Mouse (Mus musculus): Measurements from ENCODE around the gene P2rx4.

P2rx4 gene

DNA sequence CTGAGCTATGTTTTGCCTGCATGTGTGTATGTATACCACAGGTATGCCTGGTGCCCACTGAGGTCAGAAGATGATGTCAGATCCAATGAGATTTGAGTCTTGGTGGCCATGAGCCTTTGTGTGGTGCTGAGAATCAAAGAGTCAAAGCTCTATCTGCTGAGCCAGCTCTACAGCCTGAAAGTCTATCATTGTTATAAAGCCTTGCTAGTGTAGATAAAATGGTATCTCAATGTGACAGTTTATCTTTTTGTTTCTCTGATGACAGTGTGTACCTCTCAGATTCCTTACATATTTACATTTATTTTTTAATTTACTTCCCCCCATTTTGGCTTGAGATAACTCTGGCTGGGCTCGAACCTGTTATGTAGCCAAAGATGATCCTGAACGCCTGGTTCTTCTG lies 3.8 kb upstream of the P2rx4 start:
- no peak for DNase-seq (ENCODE audit: low read depth, low spot score)

- DNase-seq (ENCODE audit: low read depth, low spot score): no peak
Measured at GRCm38 (mm10) chr5:122704571-122704970, 2.8 kb upstream of the P2rx4 start.

DNA sequence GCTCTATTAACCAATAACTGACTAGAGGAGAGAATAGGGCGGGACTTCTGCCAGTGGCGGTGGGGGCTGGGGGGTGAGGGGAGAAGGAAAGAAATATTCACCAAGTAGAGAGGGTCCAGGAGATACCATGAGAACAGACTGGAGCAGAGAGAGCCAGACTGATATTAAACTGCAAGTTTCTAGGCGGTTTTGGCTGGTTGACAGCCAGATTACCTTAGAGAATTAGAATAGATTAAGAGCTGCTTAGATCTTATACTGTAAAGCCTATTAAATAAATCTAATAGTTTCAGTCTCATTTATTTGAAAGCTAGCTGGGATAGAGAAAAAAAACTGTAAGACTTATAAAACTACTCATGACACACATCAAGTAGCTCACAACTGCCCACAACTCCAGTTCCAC lies 2.2 kb upstream of the P2rx4 start:
- DNase-seq (ENCODE audit: low read depth, low spot score): no peak

- DNase-seq (ENCODE audit: low read depth, low spot score): no peak
Measured at GRCm38 (mm10) chr5:122706917-122707275, 448 bp upstream of the P2rx4 start.

DNA sequence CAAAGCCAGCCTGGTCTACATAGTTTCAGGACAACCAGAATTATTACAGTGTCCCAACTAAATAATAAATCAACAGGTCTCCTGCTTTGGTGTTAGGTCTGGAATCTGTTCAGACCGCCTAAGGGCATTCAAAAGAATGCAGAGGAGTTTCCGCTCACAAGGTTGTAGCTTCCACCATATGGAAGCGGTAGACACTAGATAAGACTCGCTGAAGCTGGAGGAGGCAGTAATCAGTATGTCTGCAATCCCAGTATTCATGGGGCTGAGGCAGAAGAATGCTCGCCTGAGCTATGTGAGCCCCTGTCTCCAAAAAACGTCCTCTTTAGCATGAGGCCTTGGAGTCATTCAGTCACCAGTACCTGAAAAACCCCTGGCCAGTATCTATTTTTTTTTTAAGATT lies 1.5 kb downstream of the P2rx4 start:
- DNase-seq (ENCODE audit: low read depth, low spot score): no peak

DNA sequence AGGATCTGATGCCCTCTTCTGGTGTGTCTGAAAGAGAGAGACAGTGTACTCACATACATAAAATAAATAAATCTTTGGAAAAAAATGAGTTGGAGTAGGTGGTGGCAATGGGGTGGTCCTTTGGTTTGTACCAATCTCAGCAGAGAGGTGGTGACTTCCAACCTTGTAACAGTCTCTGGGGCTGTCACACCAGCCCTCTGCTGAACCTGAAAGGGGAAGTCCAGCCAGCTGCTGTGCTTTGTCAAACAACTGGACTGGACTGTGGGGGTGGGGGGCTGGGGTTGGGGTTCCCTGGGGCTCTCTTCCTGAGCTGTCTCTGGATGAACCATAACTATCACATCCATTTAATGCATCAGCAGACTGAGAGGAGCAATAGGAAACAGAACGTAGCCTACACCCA lies 8.4 kb downstream of the P2rx4 start:
- DNase-seq (ENCODE audit: low read depth, low spot score): no peak

- DNase-seq (ENCODE audit: low read depth, low spot score): no peak
Measured at GRCm38 (mm10) chr5:122716793-122717192, 9.4 kb downstream of the P2rx4 start.

DNA sequence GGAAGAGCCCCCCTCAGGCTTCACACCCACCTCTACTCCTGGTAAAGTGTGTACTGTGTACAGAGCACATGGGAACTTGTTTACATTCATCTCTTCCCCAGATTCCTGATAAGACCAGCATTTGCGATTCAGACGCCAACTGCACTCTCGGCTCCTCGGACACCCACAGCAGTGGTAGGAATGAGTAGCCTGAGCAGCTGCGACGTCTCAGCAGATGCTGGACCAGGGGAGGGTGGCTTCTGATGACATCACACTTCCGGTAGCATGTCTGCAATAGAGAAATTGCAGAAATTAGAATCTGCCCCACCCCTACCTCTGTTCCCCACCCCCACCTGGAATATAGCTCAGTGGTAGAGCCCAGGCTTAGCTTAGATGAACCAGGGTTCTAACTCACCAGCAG lies 11.1 kb downstream of the P2rx4 start:
- DNase-seq (ENCODE audit: low read depth, low spot score): no peak

- DNase-seq (ENCODE audit: low read depth, low spot score): no peak
Measured at GRCm38 (mm10) chr5:122719168-122719567, 11.8 kb downstream of the P2rx4 start.

DNA sequence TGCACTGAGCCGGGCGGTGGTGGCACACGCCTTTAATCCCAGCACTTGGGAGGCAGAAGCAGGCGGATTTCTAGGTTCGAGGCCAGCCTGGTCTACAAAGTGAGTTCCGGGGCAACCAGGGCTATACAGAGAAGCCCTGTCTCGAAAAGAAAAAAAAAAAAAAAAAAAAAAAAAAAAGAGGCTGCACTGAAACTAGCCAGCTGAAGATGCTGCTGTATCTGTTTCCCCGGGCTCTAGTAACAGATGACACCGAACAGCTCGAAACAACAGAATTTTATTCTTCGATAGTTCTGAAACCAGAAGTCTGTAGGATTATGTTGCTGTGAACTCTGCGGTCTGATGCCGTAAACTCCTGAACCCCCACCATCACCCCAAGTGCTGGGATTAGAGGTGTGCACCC lies 18.1 kb downstream of the P2rx4 start:
- no peak for DNase-seq (ENCODE audit: low read depth, low spot score)

DNA sequence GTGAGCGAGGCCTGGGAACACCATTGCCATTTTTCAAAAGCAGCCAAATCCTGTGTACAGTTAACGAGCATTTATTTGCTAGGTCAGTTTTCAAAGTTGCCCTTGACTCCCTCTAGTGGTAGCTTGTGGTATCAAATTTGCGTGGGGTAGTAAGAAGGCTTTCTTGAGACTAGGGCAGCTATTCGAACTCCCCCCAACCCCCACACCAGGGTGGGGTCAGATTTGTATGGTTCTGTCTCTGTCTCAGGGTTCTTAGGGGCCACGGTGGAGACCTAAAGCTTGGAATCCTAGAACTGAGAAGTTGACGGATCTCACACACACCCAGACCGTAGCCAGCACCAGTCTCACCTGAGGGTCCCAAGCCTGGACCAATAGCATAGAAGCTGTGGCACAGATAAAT lies 18.7 kb downstream of the P2rx4 start:
- DNase-seq (ENCODE audit: low read depth, low spot score): no peak

- DNase-seq (ENCODE audit: low read depth, low spot score): no peak
Measured at GRCm38 (mm10) chr5:122726595-122726994, 19.3 kb downstream of the P2rx4 start.

GRCm38 (mm10) chr5:122727096-122727495 lies 19.8 kb downstream of the P2rx4 start:
- DNase-seq (ENCODE audit: low read depth, low spot score): no peak

GRCm38 (mm10) chr5:122730776-122731175 lies 23.4 kb downstream of the P2rx4 start:
- DNase-seq (ENCODE audit: low read depth, low spot score): no peak

DNA sequence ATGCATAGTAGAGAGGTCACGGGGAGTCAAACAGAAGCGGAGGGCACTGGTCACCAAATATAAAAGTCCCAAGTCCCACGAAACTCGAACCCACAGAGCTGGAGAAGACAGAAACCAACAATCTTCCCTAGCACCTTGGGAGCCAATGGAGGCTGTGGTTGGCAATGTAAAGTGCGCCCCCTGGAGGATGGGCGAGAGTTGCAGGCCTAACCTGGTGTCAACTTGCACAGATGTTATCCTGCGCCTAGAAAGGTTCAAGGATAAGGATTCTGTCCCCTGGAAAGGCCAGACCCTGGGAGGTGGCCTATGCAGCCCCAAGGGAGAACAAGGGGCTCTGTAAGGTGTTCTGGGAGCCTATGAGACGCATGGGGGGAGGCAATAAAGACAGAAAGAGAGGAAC lies 24.0 kb downstream of the P2rx4 start:
- no peak for DNase-seq (ENCODE audit: low read depth, low spot score)

GRCm38 (mm10) chr5:122731991-122732673 lies 24.8 kb downstream of the P2rx4 start:
- no peak for DNase-seq (ENCODE audit: low read depth, low spot score)

DNA sequence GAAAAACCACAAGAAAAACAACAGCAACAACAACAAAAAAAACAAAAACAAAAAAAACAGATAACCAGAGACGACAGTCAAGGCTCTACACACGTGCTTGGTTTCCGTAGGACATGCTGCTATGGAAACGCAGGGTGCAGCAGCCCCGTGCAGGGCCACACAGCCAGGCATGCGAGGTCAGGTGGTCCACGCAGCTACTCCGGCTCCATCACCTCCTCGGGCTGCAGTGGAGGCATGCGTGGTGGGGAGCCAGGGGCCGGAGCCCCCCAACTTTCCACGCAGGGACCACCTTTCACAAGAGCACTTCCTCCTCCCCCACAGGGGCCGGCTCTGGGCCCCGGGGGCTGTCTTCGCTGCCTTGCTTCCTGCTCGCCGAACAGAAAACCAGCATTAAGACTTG lies 26.5 kb downstream of the P2rx4 start:
- DNase-seq (ENCODE audit: low read depth, low spot score): no peak

DNA sequence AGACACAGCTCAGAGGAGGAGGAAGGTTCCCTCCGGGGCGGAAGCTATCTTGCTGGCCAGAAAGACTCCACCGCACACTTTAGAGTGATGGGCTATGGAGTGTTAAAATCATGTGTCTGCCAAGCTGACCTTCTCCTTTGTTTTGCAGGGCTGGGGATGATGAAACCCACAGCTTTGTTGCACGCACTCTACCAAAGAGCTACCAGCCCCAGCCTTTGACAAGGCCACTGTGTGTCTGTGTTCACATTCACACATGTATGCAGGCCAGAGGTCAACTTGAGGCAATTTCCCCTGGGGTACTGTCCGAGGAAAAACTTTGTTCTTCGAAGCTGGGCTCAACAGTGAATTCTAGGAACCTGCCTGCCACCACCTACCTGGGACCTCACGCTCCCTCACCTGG lies 28.5 kb downstream of the P2rx4 start:
- no peak for DNase-seq (ENCODE audit: low read depth, low spot score)

GRCm38 (mm10) chr5:122736761-122737160 lies 29.4 kb downstream of the P2rx4 start:
- no peak for DNase-seq (ENCODE audit: low read depth, low spot score)

DNA sequence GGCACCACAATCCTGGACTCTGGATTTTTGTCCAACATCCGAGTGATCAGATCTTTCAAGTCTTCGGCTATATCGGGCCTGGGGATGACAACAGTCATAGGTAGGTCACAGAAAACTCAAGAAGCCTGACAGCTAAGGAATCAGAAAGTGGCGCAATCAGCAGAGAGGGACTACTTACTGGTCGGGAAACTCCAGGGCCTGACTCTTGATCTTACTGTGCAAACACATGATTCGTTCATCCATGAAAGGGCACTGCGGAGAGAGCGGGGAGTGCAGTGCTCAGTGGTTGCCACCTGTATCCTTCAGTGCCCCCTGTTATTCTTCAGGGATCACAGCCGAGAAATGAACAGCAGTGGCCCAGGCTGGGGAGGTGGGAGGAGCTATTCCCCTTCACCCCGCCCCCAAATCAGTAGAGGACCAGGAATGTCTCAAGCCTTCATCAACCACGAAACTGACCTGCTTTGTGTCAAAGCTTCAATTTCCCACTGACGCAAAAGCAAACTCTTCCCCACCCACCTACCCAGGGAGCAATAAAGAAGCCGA lies 36.6 kb downstream of the P2rx4 start:
- no peak for DNase-seq (ENCODE audit: low read depth, low spot score)

DNA sequence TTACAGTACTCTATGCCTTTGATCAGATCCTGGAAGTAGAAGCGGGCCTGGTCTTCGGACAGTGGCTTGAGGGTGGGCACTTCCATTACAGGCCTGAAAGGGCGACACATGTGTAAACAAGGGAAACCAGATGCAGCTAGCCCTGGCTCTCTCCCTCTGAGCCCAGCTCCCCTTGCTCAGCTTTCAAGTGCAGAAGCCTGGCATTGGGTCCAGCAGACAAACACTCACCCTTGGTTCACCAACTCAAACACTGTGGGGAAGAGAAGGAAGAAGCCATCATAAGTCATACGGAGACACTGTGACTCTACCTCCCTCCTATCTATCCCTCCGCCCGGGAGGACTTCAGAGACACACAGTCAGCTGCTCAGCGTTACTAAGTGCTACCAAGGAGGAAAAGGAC lies 40.6 kb downstream of the P2rx4 start:
- no peak for DNase-seq (ENCODE audit: low read depth, low spot score)

DNA sequence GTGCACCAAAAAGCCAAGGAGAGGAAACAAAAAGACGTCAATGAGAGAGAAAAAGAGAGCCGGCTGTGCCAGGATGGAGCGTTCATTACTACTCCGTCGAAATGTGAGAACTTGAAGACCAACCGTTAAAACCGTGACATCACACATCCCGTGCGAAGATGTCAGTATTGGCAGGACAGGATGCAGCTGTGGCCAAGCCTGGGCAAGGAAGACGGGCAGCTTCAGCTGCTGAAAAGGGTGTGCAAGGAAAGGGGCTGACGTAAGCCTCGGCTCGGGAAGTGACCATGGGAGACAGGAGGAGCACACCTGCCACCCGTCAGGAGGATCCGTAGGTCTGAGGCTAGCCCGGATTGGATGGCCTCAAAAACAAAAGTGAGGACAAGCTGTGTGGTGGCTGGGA lies 47.1 kb downstream of the P2rx4 start:
- no peak for DNase-seq (ENCODE audit: low read depth, low spot score)

DNA sequence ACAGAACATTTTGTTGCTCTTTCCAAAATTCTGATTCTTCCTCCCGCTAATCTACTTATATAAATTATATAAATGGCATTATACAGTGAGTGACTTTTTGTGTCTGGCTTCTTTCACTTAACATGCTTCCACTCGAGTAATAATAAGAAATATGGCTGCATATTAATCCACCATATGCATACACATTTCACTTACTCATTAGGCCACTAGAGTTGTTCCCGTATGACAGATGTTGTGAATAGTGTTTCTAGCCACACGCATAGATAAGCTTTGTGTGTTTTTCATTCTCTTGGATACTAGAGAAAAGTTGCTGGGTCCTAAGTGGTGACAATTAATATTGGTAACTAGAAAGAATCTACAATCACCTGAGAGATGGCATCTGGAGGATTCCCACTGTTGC lies 48.3 kb downstream of the P2rx4 start:
- no peak for DNase-seq (ENCODE audit: low read depth, low spot score)

- DNase-seq (ENCODE audit: low read depth, low spot score): no peak
Measured at GRCm38 (mm10) chr5:122756144-122756543, 48.8 kb downstream of the P2rx4 start.

Data from brain, embryonic 18.5 days (tissue).